Mouse (Mus musculus) cortical plate, adult 2 months (tissue): ENCODE measurements around the gene Rmnd5b. TPM values are rescaled to one million over a fixed set of nuclear protein-coding genes. Genes with fewer than 3 reads are reported as not detected.
A peak's percentile ranks its signal among the peaks of the same experiment; 100 is the strongest.
"Not testable (repeated sequence)": the region's sequence is repeated elsewhere in the genome, so short reads cannot be mapped to it uniquely, and the experiment has no call there.

ENCODE experiments used
- H3K27ac ChIP-seq: fragments of 200-500 bp; 2 replicates; pipeline ENCODE4 v1.5.1; 2012; ENCODE audit warnings: low read length, control low read depth, inconsistent platforms; ENCODE audit not compliant: insufficient read depth
- H3K4me1 ChIP-seq: fragments of 200-500 bp; 2 replicates; pipeline ENCODE4 v1.6.1; 2011; ENCODE audit warnings: low read length; ENCODE audit not compliant: control insufficient read depth, insufficient read depth
- H3K4me3 ChIP-seq: fragments of 200-500 bp; 2 replicates; pipeline ENCODE4 v1.5.1; 2011; ENCODE audit warnings: mild to moderate bottlenecking, low read length, control low read depth; ENCODE audit not compliant: insufficient read depth
- CTCF ChIP-seq: fragments of 200-500 bp; IDR thresholded peaks from 2 replicates; pipeline ENCODE4 v1.5.1; 2011; ENCODE audit warnings: mild to moderate bottlenecking, control low read depth, low read length; ENCODE audit not compliant: insufficient read depth; ENCODE audit errors: extremely low read depth
- POLR2A ChIP-seq: fragments of 200-500 bp; IDR thresholded peaks from 2 replicates; pipeline ENCODE4 v1.6.1; 2011; ENCODE audit warnings: mild to moderate bottlenecking, low read length, control low read depth; ENCODE audit not compliant: insufficient read depth; ENCODE audit errors: extremely low read depth
- polyA plus RNA-seq: library from polyadenylated mRNA; depleted of rRNA; stranded (reverse); fragments of >200 nt; gene quantifications from 2 replicates; pipeline ENCODE4 v1.2.3, GENCODE M21; 2012

The Rmnd5b gene
- polyA plus RNA-seq, 1 experiment, result 80.3 TPM

DNA sequence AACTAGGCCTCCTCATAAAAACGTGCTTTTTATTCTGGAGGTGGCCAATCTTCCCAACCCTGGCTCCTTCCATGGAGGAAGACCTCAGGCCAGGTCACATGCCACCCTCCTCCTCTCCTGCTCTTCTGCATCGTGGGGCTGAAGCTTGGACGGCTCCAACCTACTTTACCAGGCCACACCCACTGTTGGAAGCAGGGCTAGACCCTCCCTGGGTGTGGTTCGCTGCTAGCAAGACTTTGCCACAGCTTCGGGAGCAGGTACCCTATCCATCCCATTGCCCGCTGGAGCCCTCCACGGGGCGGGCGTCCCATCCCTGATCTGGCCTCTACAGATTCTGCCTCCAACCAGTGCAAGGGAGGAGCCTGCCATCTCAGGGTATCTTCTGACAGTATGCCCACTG is 7.5 kb upstream of the Rmnd5b start:
- peaks cover 2% of the 10 kb centered on the region; the same call in 1 of the 2 replicates for H3K4me1 ChIP-seq
- no peak overlapping the region for H3K27ac ChIP-seq
- no peak overlapping the region for H3K4me3 ChIP-seq
- TF ChIP-seq CTCF (no peak), POLR2A (no peak)

- Histone ChIP-seq H3K27ac (no peak overlapping the region), H3K4me1 (0 out of 2 replicates have a peak, but pooled peaks cover 1% of the 10 kb centered on the region), H3K4me3 (no peak overlapping the region)
- no peak for TF ChIP-seq CTCF
Measured at GRCm38 (mm10) chr11:51640748-51641147, 5.1 kb upstream of the Rmnd5b start.

DNA sequence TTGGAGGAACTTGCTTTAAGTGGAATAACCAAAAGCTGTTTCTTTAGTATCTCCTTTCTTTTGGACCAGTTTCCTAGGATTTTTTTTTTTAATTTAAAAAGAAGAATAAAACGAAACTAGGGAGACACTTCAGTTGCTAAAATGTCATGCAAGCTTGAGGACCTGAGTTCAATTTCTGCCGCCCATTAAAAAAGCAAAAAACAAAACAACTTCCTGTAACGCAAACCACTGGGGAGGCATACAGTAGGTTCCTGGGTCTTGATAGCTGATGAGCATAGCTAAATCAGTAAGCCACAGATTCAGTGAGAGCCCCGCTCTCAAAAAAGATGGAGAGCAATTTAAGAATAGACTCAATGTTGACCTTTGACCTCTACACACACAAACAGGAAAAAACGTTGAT is 2.8 kb upstream of the Rmnd5b start:
- H3K27ac ChIP-seq, result no peak overlapping the region
- 0 out of 2 replicates have a peak, but pooled peaks cover 1% of the 10 kb centered on the region for H3K4me1 ChIP-seq
- TF ChIP-seq CTCF, result no peak
- TF ChIP-seq POLR2A, result no peak
- H3K4me3 ChIP-seq, result no peak overlapping the region

GRCm38 (mm10) chr11:51637971-51638414 is 2.3 kb upstream of the Rmnd5b start:
- Histone ChIP-seq H3K27ac (peak overlapping the region; percentile 32; the same call in 1 of the 2 replicates), H3K4me1 (0 out of 2 replicates have a peak, but pooled peaks cover 1% of the 10 kb centered on the region), H3K4me3 (no peak overlapping the region)
- TF ChIP-seq CTCF (no peak), POLR2A (no peak)

GRCm38 (mm10) chr11:51636323-51636684 is 608 bp upstream of the Rmnd5b start:
- H3K27ac ChIP-seq, result peak overlapping the region; percentile 68
- H3K4me3 ChIP-seq, result peak overlapping the region; percentile 72
- H3K4me1 ChIP-seq, result peaks cover 3% of the 10 kb centered on the region; the same call in 1 of the 2 replicates
- TF ChIP-seq CTCF (peak; percentile 59), POLR2A (no peak)

DNA sequence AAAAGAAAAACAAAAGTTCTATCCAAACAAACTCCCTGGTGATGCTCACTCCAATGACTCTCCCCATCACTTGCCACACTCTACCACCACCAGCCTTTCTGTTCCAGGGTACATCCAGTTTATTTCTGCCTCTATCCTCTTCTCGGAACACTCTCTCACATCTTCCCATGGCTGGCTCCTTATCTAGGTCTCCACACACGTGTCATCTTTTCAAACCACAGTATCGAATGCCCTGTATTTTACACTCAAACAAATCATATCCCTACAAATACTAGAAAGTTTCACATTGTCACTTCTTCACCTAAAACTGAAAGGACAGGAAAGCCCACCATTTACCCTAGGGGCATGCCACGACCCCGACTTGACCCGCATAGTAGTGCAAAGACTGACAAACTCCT is 570 bp downstream of the Rmnd5b start:
- Histone ChIP-seq H3K4me3 (peak overlapping the region; percentile 72), H3K27ac (peak overlapping the region; percentile 68), H3K4me1 (peaks cover 9% of the 10 kb centered on the region)
- TF ChIP-seq CTCF, result no peak
- TF ChIP-seq POLR2A, result no peak

DNA sequence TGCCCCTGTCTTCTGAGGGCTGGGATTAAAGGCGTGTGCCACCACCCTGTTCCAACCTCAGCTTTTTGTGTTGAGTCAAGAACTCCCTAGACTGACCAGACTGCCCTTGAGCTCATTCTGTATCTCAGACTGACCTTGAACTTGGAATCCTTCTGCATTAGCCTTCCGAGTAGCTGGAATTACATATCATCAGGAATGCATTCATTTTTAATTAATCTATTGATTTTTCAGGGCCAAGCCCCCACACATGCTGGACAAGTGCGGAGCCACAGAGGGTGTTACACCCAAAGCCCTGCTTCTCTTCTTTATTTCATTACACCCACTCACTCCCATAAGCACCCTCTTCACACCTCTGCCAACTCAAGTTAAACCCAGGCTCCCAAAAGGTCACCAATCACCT is 2.0 kb downstream of the Rmnd5b start:
- TF ChIP-seq POLR2A (no peak), CTCF (no peak)
- H3K27ac ChIP-seq, result no peak overlapping the region
- no peak overlapping the region for H3K4me3 ChIP-seq
- H3K4me1 ChIP-seq, result peaks cover 12% of the 10 kb centered on the region

DNA sequence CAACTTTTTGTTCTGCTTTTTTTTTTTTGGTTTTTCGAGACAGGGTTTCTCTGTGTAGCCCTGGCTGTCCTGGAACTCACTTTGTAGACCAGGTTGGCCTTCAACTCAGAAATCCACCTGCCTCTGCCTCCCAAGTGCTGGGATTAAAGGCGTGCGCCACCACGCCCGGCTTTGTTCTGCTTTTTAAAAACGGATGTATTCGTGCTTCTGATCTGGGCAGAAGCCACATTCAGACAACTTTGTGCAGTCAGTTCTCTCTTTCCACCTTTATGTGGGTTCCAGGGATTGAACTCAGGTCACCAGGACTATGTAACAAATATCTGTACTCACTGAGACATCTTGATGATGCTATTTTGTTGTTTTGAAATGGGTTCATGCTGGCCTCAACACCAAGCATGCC is 2.5 kb downstream of the Rmnd5b start:
- peaks cover 12% of the 10 kb centered on the region for H3K4me1 ChIP-seq
- not testable (repeated sequence) for H3K4me3 ChIP-seq, H3K27ac ChIP-seq

- no peak overlapping the region for H3K27ac ChIP-seq
Measured at GRCm38 (mm10) chr11:51632130-51632753, 3.5 kb downstream of the Rmnd5b start.

DNA sequence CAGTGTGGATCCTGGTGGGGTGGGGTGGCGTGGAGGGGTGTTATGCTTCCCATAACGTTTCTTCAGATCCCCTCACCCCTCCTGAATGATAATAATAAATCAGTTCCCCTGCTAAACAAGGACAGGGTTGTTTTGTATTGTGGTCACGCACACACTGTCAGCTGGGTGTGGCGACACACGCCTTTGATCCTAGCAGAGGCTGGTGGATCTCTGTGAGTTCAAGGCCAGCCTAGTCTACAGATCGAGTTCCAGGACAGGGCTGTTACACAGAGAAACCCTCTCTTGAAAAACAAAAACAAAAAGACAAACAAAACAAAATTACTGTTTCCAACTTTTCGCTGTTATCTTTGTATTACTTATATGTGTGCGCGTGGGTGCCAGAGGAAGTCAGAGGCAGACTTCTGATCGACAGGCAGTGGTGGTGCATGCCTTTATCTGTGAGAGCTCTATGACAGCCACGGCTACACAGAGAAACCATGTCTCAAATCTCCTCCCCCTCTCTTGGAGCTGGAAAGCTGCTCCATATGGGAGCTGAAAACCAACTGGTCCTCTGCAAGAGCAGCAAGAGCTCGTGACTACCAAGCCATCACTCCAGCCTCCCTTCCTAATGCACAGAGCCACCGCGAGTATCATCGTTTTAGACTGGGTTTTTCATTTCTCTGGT is 5.9 kb downstream of the Rmnd5b start:
- peak overlapping the region; percentile 68 for H3K27ac ChIP-seq
- no peak for TF ChIP-seq POLR2A
- no peak overlapping the region for H3K4me3 ChIP-seq
- H3K4me1 ChIP-seq, result peaks cover 12% of the 10 kb centered on the region

More at GRCm38 (mm10) chr11:51632130-51632753, 3.5 kb downstream of the Rmnd5b start:
- H3K4me1 ChIP-seq, result peaks cover 14% of the 10 kb centered on the region
- TF ChIP-seq POLR2A (no peak), CTCF (no peak)
- no peak overlapping the region for H3K4me3 ChIP-seq
